Mouse (Mus musculus): ENCODE measurements around the gene Zbtb9. TPM values are rescaled to one million over a fixed set of nuclear protein-coding genes. Genes with fewer than 3 reads are reported as not detected.

The Zbtb9 gene
- polyA plus RNA-seq, 1 experiment, result 9.8 TPM

- H3K4me3 ChIP-seq (ENCODE audit: control insufficient read depth, low read depth, low read length), result peak overlapping the region; percentile 83
- TF ChIP-seq CTCF (IDR thresholded peaks at IDR 0.05; ENCODE audit: control insufficient read depth, insufficient read depth, insufficient replicate concordance, low read depth, low read length) (no peak), POLR2A (IDR thresholded peaks at IDR 0.05; ENCODE audit: control insufficient read depth, low read depth, low read length) (no peak)
- H3K4me1 ChIP-seq (ENCODE audit: control insufficient read depth, insufficient read depth, low read length), result peaks cover 2% of the 10 kb centered on the region
- H3K27ac ChIP-seq (ENCODE audit: control insufficient read depth, insufficient read depth, low read depth, low read length), result no peak overlapping the region
- H3K36me3 ChIP-seq (ENCODE audit: control insufficient read depth, insufficient read depth, low read length), result no peaks in the 10 kb centered on the region
- no peaks in the 10 kb centered on the region for H3K27me3 ChIP-seq (ENCODE audit: control insufficient read depth, insufficient read depth, low read length)
These were observed 84.6 kb downstream of the Zbtb9 start for GRCm38 (mm10) chr17:27057517-27058055.

Other genes starting within 250 kb of the Zbtb9 start
- 25.1 and 26.4 TPM in 2 replicates for gene Bnip1, start 192.1 kb upstream of the Zbtb9 start, polyA plus RNA-seq (2012; rRNA removed)
- not detected in 2 replicates for gene Nkx2-5, start 128.2 kb upstream of the Zbtb9 start, polyA plus RNA-seq (2012; rRNA removed)
- gene Kifc5b, start 56.1 kb upstream of the Zbtb9 start, polyA plus RNA-seq (2012; rRNA removed), result 6.5 TPM in 2 replicates
- 132 and 136 TPM in 2 replicates for gene Phf1, start 40.1 kb upstream of the Zbtb9 start, polyA plus RNA-seq (2012; rRNA removed)
- 24.0 and 30.9 TPM in 2 replicates for gene Cuta, start 33.6 kb upstream of the Zbtb9 start, polyA plus RNA-seq (2012; rRNA removed)
- gene Syngap1, start 31.9 kb upstream of the Zbtb9 start, polyA plus RNA-seq (2012; rRNA removed), result 109 and 113 TPM in 2 replicates
- gene Bak1, start 55.8 kb downstream of the Zbtb9 start, polyA plus RNA-seq (2012; rRNA removed), result 14.3 and 18.3 TPM in 2 replicates
- gene Itpr3, start 84.1 kb downstream of the Zbtb9 start, polyA plus RNA-seq (2012; rRNA removed), result 32.7 and 34.2 TPM in 2 replicates
- 1,024 and 1,028 TPM in 2 replicates for gene Uqcc2, start 160.7 kb downstream of the Zbtb9 start, polyA plus RNA-seq (2012; rRNA removed)
- 0.05 and 0.06 TPM in 2 replicates for gene Ip6k3, start 194.6 kb downstream of the Zbtb9 start, polyA plus RNA-seq (2012; rRNA removed)
- gene Lemd2, start 231.3 kb downstream of the Zbtb9 start, polyA plus RNA-seq (2012; rRNA removed), result 40.5 and 46.0 TPM in 2 replicates